Mouse (Mus musculus) adrenal gland, adult 8-10 months (tissue): ENCODE data around the gene Rho. TPM values are rescaled to one million over a fixed set of nuclear protein-coding genes. Genes with fewer than 3 reads are reported as not detected.
A peak's percentile ranks its signal among the peaks of the same experiment; 100 is the strongest.

Experiments used
- DNase-seq: peaks from one replicate; pipeline ENCODE4 v3.0.0; 2022
- total RNA-seq, 4 experiments: library from RNA; stranded (reverse); gene quantifications; 2 replicates each; pipeline ENCODE4 v1.2.4; 2022

Gene Rho
- total RNA-seq, 4 experiments from 2014 or later: 0.52 to 1.9 (median 1.2) TPM

DNA sequence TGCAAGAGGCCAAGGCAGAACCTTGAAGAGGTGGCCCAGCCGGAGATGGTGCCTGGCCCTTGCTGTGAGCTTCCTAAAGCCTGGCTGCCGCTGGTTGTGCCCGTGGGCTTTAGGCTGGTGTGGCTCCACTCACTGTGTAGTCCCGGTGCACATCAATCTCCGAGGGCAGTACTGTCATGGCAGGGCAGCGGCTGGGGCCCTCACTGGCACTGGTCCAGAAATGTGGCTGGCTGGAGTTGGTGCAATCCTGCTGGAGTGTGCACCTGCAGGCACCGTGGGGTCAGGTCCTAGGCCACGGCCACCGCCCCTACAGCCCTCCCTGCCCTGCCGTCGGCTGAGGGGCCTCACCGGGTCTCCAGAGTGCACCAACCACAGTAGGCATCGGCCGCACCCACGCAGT lies 46.3 kb downstream of the Rho start:
- no peak for DNase-seq

DNA sequence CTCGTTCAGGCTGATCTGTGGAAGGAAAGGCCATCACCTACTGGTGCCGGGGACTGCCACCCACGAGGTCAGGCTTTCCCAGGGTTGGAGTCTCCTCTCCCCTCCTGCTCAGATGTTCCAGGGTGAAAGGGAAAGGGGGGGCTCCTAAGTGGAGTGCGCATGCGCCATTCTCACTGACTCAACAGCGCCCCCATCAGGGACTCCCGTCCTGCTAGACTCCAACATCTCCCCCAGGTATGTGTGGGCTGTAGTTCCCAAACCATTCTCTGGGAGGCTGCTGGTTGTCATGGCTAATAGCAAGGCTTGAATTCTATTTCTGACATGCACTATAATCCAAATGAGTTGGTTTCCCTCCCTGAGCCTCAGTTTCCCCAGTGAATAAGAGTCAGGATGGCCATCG lies 47.0 kb downstream of the Rho start:
- DNase-seq: no peak

DNA sequence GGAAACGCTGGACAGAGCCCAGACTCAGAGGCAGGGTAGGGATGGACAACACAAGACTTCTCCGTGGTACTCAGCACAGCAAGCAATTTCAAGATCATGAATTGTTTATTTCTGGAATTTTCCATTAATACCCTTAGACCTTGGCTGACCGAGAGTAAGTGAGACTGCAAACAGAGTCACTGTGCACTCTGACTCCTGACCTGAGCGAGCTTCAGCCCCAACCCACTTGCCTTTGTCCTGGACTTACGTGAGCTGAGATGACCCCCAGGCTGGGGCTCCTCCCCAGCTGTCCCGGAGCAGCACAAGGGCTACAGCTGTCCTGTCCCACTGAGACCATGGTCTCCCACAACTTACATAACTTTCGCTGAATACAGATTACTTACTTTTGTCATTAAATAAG lies 51.3 kb downstream of the Rho start:
- DNase-seq: no peak

DNA sequence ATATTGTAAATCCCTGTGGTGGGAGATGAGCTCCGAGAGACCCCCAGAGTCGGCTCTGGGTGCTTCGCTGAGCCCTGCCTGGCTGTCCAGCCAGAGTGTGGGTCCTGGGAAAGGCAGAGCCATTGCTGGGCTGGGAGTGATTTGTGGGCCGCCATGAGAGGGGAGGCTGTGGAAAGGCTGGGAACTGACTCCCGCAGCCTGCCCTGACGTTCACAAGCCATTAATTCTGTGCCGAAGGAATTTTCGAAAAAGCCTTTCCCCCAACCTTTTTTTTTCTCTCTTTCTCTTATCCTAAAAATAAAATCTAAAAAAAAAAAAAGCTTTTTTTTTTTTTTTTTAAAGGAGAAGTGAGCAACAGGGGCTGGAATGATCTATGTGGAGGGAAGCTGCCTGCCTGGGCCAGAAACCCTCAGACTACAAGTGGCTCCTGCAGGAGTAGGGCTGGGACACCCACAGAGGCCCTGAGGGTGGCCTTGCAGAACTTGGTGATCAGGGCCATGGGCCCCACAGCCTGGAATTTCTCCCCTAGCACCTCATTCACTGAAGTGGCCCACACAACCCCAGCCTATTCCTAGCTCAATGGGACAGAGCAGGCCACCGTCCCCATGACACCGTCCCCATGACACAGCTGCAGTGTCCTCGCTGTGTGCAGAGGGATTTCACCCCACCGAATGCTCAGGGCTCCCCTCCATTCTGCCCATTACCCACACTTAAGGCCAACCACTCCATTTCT lies 51.9 kb downstream of the Rho start:
- no peak for DNase-seq

DNA sequence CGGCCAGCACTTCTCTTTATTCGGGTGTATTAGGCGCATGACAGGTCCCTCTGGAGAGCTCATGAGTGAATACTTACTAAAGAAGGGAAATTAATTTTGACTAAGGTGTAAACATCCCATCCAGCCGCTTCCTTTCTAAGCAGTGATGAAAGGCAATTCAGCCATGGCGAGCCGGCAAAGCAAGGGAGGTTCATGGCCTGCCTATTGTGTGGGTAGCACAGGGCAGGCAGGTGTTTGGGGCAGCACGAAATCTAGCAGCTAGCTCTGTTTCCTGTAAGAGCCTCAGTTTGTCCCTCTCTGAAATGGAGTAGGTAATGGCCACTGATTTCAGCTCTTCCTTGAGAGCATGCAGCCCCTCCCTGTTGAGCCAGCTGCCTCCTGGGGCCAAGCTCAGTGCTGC lies 53.0 kb downstream of the Rho start:
- DNase-seq: no peak

DNA sequence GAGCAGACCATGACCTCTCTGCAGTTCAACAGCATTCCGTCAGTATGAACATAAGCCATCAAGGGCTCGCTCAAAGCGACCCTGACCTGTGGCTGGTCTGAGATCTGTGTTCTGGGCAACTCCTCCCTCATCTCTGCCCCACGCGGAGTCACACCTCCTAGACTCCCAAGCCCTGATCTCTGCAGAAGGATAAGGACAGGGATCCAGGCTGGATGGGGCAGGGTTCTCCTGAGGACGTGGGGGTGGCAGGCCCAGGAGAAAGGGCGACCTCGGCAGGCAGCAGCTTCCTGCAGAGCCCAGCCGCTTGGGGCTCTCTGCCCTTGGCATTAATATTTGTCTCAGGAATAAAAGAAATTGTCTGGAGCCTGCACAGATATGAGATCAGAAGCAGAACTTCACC lies 54.1 kb downstream of the Rho start:
- DNase-seq: peak; percentile 87

DNA sequence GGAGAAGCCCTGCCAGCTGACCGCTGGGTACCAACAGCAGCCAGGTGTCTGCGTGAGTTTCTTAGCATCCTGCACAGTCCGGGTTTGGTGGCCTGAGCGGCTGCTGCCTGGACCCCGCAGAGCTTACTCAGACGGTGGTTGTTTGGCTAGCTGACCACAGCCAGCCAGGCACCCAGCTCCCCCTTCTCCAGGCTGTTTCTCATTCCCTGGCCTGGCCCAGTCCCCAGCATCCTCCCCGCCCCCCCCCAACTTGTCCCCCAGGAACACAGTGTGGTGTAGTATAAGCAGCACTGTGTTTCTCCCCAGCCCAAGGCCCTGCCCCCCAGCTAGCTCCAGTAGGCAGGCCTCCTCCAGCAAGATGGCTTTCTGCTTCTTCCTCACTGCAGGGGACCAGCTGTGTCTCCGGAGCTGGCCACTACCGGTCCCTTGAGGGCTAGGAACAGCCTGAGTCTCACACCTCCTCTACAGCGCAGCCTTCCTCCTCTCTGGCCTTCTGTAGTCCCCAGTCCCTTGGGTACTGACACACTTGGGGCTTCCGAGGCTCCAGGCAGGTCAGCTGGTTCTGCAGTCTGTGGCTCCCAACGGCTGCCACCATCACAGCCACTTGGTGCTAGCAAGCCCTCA lies 55.0 kb downstream of the Rho start:
- no peak for DNase-seq

DNA sequence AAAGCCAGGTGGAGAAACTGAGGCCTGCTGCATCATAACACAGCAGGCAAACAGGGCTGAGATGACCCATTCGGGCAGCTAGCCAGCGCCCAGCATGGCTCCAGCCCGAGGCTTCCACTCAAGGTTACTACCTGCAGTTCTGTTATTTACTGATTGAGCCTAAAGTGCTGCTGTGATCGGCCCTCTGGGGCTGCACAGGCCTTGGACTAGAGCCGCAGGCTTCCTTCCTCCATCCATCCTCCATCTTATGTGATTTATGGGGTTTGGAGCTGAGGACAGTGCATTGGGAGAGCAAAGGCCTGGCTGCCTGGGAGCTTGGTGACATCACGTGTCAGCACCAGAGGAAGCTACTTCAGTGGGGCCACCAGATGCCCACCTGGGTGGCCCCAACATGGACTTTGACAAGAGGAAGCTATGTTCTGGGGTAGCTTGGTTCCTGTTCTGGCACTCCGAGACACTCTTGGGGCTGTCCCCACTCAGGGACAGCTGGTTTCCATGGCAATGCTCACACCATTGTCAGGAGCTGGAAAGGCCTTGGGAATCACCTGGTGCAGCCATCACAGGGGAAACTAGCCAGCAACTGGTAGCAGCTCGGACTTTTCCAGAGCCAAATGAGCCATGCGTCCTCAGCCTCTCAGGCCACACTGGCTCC lies 55.7 kb downstream of the Rho start:
- peak; percentile 76 for DNase-seq

DNA sequence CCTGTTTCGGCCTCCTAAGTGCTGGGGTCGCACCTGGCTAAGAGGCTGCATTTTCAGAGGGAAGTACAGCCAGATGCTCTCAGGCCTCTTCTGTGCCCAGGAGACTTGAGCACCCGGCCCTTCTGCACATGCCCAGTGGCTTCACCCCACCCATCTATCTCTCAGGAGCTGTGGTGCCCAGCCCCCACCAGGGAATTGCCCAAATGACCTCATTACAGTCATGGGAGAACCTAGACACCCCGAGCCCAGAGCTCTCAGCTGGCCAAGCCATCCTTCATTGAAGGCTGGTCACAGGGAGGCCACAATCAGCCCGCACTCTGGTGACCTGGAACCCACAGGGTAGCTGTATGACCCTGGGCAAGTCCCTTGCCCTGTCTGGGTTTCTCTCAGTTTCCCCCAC lies 57.5 kb downstream of the Rho start:
- no peak for DNase-seq

DNA sequence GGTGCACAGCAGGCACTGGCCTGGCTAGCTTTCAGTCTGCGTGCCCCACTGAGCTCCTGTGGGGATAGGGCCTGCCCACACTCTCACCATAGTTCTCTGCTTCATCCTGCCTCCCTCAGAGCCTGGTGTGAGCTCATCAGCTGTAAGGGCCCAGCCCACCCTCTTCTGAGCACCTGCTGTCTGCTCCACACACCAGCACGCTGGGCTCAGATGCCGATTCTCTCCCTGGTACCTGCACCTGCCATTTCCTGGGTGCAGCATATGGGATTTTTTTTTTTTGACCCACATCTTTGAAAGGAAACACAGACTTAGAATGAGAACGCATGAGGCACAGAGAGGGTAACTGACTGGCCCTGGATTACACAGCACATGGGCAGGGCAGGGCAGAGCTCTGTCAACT lies 58.1 kb downstream of the Rho start:
- DNase-seq: no peak

Other genes with a start within 250 kb of the Rho start
- gene Tmem40, start 169.3 kb upstream of the Rho start, total RNA-seq: not detected
- gene Cand2, start 157.2 kb upstream of the Rho start, total RNA-seq: 10 to 100 TPM; 16.1 to 22.6 (median 18.0) TPM
- gene Rpl32, start 123.0 kb upstream of the Rho start, total RNA-seq: 1,000 to 10,000 TPM in 3 of 4 experiments, 100 to 1,000 TPM in 1; 999 to 1,169 (median 1,094) TPM
- gene Efcab12, start 93.3 kb upstream of the Rho start, total RNA-seq: 1 to 10 TPM in 3 of 4 experiments, under 1 TPM in 1; 0.84 to 2.0 (median 1.1) TPM
- gene Mbd4, start 78.4 kb upstream of the Rho start, total RNA-seq: 1 to 10 TPM; 3.3 to 5.5 (median 3.9) TPM
- 10 to 100 TPM; 17.2 to 29.9 (median 21.9) TPM for gene Ift122, start 78.3 kb upstream of the Rho start, total RNA-seq
- gene H1foo, start 13.2 kb downstream of the Rho start, total RNA-seq: under 1 TPM in 1 of 4 experiments, not detected in 3; 0.40 TPM
- 100 to 1,000 TPM; 176 to 243 (median 208) TPM for gene Plxnd1, start 63.3 kb downstream of the Rho start, total RNA-seq